Mouse (Mus musculus): ENCODE results near the gene Sde2.
A peak's percentile ranks its signal among the peaks of the same experiment; 100 is the strongest.
"Not testable (repeated sequence)": the region's sequence is repeated elsewhere in the genome, so short reads cannot be mapped to it uniquely, and the experiment has no call there.

Sde2 gene

GRCm38 (mm10) chr1:180889172-180889571, 38.2 kb downstream of the Sde2 start:
- no peak for DNase-seq

- no peak for DNase-seq
These were observed 38.9 kb downstream of the Sde2 start for GRCm38 (mm10) chr1:180889841-180890240.

- no peak for DNase-seq
These were observed 41.9 kb downstream of the Sde2 start, which contains the start of gene Lefty2 for GRCm38 (mm10) chr1:180892808-180893207. Lefty2 (plus strand) TSS chr1:180893108.

- not testable (repeated sequence) for DNase-seq
These were observed 43.4 kb downstream of the Sde2 start for GRCm38 (mm10) chr1:180894088-180894987.

DNA sequence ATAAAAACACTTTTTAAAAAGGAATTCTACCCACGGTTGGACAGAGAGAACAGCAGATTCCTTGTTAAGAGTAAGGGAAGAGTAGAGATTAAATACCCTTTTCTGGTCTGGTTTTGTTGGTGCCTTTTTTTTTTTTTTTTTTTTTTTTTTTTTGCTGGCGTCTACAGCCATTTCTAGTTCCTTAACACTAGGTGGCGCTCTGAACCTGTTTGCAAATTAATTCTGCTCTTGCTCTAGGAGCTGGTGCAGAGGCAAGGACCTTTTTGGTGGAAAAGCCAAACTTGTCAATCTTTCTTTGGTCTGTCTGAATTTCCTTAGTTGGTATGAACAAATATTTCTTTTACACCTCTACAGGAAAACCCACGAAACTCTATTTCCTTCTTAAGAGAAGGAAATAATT, 50.2 kb downstream of the Sde2 start:
- DNase-seq, result peak in 1 of 2 experiments; percentile 34

GRCm38 (mm10) chr1:180902915-180903314, 52.0 kb downstream of the Sde2 start:
- DNase-seq, result no peak

DNA sequence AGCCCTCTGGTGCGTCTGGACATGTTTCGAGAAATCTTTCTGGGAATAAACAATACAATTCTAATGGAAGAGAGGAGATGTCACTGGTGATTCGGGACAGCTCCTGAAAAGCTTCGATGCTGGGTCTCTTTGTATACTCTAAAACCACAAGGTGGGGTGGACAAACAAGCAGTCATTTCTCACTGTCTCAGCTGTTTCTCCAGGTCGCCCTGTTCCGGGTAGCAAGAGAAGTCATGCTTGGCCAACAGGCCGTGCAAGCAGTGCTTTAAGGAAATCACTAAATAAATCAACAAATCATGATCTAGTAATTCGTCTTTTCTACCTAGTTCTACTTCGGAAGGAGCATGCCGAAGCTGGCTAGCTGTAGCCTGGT, 52.7 kb downstream of the Sde2 start:
- no peak for DNase-seq

DNA sequence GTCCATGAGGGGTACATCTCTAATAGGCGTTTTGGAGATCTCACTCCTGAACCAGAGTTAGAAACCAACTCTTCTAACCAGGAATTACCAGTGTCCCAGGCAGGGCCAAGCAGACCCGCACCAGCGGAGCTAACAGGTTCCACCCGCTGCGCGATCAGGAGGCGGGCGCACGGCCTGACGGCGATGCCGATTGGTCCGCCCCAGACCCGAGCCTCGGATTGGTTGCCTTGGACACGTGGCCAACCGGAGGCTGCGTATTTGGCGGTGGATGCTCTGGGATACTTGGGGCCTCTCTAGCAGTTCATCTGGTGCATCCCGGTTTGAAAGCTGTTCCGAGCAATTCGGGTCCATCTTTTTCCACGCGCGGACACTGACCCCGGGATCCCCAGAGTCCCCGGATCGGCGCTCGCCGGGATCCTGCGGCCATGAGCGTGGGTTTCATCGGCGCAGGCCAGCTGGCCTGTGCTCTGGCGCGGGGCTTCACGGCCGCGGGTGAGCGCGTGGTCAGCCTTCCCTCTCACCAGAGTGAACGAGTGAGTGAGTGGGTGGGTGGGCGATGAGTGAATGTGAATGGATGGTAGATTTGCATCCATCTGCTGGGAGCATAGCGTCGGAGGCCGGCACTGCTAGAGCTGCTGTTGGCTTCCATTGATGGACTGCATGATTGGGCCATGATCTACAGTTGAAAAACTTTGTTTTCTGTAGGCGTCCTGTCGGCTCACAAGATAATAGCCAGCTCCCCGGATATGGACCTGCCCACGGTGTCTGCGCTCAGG, 53.3 kb downstream of the Sde2 start, which contains the start of gene Pycr2:
Gene Pycr2, plus strand, starts transcription at position 255 of the 776 bp plus-strand sequence.
- DNase-seq, result peak; percentile 93 to 95

GRCm38 (mm10) chr1:180904815-180905080, 53.8 kb downstream of the Sde2 start:
- DNase-seq, result no peak

- no peak for DNase-seq
These were observed 54.4 kb downstream of the Sde2 start for GRCm38 (mm10) chr1:180905307-180905706.

GRCm38 (mm10) chr1:180905876-180906275, 54.9 kb downstream of the Sde2 start:
- no peak for DNase-seq

DNA sequence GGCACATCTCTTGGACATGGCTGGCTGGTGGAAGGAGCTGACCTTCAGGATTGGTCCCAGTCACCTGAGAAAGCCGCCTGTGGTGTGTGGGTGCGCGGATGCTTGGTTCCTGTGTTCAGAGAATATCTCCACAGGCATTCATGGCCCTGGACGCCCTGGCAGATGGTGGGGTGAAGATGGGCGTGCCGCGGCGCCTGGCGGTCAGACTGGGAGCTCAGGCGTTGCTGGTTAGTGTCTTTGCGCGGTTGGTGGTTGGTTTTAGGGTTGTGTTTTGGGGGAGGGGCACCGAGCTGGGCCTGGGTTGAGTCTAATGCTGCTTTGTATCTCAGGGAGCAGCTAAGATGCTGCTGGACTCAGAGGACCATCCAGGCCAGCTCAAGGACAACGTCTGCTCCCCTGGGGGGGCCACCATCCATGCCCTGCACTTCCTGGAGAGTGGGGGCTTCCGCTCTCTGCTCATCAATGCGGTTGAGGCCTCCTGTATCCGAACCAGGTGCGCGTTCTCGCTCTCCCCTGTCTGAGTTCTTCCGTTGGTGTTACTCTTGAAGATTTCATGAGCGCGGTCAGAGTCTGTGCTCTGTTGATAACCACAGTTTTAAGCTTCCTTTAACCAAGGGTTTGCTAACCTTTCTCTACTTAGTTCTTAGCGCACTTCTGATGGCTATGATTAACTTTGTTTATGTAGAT, 55.7 kb downstream of the Sde2 start:
- no peak for DNase-seq

- DNase-seq, result no peak
These were observed 60.2 kb downstream of the Sde2 start for GRCm38 (mm10) chr1:180911138-180911537.

DNA sequence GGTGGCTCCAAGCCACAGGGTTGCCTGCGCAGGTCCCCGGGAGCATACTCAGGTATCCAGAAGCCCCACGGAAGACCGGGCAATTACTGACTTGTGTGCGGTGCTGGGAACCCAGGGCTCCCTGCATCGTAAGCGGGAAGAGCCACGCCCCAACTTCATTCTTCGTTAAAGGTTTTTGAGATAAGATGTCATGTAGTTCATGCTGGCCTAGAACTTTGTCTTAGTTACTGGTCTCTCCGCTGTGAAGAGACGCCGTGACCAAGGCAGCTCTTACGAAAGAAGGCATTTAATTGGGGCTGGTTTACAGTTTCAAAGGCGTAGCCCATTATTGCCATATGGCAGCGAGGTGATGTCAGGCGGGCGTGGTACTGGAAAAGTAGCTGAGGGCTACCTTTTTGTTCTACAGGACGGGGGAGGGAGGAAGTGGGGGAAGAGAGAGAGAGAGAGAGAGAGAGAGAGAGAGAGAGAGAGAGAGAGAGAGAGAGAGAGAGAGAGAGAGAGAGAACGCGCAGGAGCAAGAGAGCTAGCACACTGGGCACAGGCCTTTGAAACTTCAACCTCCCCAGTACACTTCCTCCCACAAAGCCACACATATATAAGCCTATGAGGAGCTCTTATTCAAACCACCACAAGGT, 60.8 kb downstream of the Sde2 start:
- no peak for DNase-seq

DNA sequence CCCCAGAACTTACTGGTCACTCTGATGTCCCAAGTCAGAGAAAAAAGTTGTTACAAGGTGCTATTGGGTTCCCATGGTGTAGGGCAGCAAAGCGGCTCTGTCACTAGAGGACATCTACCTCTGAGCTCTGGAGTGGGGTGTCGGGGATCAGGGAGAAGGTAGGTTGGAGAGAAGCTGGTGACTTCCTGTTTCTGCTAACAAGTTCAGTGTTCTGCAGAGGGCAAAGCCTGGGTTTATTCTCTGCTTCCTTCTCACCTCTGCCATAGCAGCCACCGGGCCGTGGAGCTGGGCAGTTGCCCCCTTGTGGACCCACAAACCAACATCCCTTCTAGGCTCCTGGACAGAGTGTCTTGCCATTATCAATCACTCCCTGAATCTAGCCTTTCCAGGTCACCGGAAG, 61.9 kb downstream of the Sde2 start:
- no peak for DNase-seq

DNA sequence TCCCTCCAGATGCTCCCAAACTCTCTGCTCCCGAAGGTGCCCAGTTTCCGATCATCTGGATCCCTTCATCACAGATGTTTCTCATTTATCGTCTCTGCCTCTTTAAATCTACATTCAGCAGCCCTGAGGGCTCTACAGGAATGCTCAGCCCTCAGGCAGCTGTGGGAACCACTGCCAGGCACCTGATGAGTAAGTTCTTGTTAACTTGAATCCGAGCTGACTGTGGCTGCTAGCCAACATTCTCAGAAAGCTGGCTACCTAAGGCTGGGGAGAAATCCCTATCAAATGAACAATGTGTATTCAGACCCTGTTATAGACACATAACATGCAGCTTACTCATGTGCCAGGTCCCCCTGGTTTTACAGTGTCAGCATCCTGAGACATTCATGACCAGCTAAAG, 62.9 kb downstream of the Sde2 start:
- DNase-seq, result no peak

GRCm38 (mm10) chr1:180916425-180916824, 65.5 kb downstream of the Sde2 start:
- no peak for DNase-seq

GRCm38 (mm10) chr1:180917053-180917452, 66.1 kb downstream of the Sde2 start:
- no peak for DNase-seq
